Mouse (Mus musculus) right cerebral cortex, postnatal 4 days (tissue): Measurements from ENCODE around the gene Amd2.

Experiments
- DNase-seq: peaks from one replicate; pipeline ENCODE4 v3.0.0-alpha.2; 2022

The Amd2 gene

GRCm38 (mm10) chr10:35711792-35712191 is at the start of gene Amd2:
TSS of gene Amd2 (minus strand) at chr10:35711892.
- no peak for DNase-seq

DNA sequence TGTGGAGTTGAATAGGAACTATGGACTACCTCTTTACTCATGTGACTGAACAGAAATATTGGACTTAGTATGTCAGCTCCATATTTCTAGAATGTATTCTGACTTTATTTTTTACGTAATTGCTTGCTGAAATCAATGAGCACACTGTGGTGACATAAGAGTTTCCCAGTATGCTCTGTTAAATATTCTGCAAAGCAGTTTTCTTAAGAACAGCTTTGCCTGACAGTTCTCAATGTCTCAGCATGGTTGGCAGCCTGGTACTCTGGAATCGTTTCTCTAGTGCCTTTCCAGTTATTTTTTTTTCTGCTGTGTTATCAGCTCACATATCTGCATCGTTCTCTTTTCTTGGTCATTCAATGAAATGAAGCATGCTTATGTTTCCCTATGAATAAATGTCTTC is 49.6 kb upstream of the Amd2 start:
- DNase-seq: no peak

DNA sequence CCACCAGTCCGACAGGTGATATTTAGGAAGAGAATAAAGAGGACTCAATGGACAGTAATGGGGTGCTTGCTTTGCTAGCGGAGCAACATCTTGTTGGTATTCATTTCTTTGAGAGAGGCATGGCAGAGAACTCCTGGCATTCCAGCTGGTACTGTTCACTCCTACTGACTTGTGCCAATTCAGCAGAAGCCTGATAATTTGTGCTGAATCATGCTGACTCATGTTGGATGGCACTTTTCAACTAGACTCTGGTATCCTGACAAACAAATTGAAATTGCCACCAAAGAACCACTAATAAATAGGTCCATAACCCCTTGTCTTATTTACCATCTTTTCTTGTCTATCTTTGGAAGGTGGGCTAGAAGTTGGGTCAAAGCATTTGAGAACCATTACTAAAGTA is 25.9 kb upstream of the Amd2 start:
- no peak for DNase-seq

- DNase-seq: no peak
Observed at GRCm38 (mm10) chr10:35714266-35714665, 2.6 kb upstream of the Amd2 start.
